Mouse (Mus musculus): Measurements from ENCODE around the gene Gemin5. TPM values are rescaled to one million over a fixed set of nuclear protein-coding genes. Genes with fewer than 3 reads are reported as not detected.

Gemin5 gene
- polyA plus RNA-seq, 1 experiment = 8.0 TPM

DNA sequence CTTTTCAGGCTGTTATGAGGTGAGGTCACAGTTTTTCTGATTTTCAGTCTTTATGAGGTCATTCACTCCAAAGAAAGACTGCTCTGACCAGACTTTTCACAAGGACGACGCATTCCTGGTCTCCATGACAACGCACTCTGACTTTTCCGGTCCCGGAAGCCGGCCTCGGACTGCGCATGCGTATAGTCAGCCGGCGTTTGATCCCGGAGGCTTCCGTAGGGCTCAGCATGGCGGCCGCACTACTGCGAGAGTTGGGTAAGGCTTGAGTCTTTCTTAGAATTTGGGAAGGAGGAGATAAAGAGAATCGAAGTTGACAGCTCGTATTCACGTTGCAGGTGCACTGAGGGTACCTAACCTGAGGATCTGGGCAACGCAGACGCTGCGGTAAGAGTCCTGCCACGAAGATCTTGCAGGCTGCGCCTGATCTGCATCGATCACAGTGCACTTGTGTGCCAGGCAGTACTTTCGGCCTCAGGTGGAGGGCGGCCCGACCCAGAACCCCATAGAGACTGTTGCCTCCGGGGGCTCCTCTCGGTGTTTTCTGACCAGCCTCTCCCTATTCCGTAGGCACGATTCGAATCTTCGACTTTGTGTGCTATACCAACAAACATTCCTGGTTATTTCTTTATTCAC, 3.2 kb upstream of the Gemin5 start, which contains the start of gene Mrpl22:
TSS of gene Mrpl22 (plus strand) at position 203 of the 633 bp plus-strand sequence.
- DNase-seq (ENCODE audit: low read depth) = peak; percentile 52

DNA sequence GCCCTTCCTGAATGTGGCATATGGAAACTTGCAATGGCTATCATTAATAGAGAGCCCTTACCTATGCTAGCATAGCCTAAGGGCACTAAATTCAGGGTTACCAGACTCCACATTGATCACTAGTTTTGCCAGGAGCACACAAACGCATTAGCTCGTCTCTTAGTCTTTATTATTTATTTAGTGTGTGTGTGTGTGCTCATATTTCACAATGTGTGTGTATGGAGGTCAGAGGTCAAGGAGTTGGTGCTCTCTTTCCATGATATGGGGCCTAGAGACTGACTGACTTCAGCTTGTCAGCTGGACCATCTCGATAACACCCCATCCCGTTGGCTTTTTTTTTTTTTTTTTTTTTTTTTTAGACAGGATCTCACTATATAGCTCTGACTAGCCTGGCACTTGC, 1.3 kb upstream of the Gemin5 start:
- DNase-seq (ENCODE audit: low read depth) = no peak

DNA sequence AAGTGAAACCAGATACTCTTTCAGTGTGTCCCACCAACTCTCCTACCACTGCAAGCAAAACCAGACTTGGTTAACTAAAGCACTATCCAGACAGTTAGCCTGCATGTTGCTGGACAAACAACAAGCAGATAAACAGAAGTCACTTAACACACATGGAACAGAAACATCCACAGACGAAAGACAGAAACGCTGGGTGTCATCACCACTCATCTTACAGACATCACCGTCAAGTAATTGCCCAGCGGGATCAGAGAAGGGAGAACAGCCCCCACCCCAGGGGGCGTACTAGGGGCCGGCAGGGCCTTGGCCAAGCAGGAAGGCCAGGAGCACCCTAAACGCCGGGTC, 545 bp downstream of the Gemin5 start:
- no peak for DNase-seq (ENCODE audit: low read depth)

DNA sequence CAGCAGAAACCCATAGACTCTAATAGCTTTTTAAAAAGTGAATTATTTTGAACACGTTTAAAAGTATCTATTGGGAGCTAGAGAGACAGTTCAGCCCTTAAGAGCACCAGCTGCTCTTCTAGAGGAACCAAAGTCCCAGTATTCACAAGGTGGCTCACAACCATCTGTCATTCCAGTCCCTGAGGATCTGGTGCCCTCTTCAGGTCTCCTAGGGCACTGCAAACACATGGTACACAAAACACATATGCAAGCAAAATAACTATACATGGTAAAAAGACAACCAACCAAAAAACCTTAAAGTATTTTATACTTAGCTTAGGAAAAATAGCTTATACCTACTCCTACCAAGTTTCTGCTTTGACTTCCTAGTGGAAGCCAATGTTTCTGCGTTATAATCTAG, 3.3 kb downstream of the Gemin5 start:
- DNase-seq (ENCODE audit: low read depth) = no peak

GRCm38 (mm10) chr11:58156871-58157270, 11.5 kb downstream of the Gemin5 start:
- no peak for DNase-seq (ENCODE audit: low read depth)

GRCm38 (mm10) chr11:58155458-58155857, 12.9 kb downstream of the Gemin5 start:
- DNase-seq (ENCODE audit: low read depth) = no peak

GRCm38 (mm10) chr11:58146241-58146640, 22.1 kb downstream of the Gemin5 start:
- no peak for DNase-seq (ENCODE audit: low read depth)

DNA sequence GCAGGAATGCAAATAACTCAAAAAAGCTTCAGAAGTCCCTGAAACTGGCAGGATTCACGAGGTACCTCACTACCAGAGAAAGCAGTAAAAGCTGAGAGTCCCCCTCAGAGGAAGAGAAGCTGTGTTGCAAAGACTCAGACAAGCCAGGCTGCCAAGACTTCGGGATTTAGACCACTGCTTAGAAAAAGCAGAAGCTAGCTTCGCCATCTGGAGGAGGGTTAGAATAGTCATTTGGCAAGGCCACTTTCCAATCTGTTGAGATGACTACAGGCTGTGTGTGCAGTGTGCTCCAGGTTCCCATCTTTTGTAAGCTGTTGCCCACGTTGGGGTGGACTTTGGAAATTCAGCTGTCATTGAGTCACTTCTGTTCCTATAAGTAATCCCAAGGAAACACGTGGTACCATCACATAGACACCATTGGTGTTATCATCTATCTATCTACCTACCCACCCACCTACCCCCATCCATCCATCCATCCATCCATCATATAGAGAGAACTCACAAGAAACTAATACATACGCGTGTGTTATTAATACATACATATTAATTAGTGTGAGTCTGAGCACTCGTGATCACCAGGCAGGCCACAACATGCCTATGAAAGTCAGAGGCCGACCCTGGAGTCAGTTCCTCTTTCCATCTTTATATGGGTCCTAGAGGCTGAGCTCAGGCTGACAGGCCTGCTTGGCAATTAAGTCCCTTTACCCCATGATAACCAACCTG, 24.5 kb downstream of the Gemin5 start:
- no peak for DNase-seq (ENCODE audit: low read depth)

GRCm38 (mm10) chr11:58139466-58139865, 28.9 kb downstream of the Gemin5 start:
- DNase-seq (ENCODE audit: low read depth) = no peak

GRCm38 (mm10) chr11:58138821-58139220, 29.5 kb downstream of the Gemin5 start:
- DNase-seq (ENCODE audit: low read depth) = no peak

DNA sequence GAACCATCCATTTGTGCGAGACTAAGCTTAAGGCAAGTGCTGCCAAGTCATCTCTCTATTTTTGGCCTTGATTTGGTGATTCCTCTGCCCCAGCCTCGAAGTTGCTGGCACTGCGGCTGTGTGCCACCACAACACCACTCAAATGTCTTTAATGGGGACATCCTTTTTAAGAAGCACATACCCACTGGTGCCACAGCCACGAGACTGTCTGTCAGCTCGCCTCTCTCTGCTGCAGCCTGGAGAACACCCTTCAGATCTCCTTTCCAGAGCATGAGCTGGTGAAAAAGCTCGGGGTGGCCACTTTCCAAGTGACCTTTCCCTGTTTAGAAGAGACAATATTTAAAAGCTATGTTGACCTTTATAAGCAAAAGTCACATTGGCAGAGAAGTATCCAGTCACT, 31.7 kb downstream of the Gemin5 start:
- DNase-seq (ENCODE audit: low read depth) = no peak

DNA sequence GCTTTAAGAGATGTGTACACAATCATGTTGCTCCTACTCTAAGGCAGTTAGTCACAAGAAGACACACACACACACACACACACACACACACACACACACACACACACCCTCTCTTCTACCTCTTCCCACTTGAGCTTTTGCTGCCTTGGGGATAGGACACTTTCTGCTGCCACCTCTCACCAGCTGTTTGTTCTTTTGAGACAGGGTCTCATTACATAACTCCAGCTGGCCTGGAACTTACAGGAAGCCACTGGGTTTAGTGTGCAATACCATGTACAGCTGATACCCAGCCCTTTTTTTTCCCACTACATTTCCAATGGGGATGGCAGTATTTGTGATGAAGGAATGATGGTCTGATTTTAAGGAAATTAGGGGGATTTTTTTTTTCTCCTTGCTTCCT, 33.0 kb downstream of the Gemin5 start:
- DNase-seq (ENCODE audit: low read depth) = no peak

- DNase-seq (ENCODE audit: low read depth) = no peak
Measured at GRCm38 (mm10) chr11:58134869-58135268, 33.5 kb downstream of the Gemin5 start.

- no peak for DNase-seq (ENCODE audit: low read depth)
Measured at GRCm38 (mm10) chr11:58132026-58132425, 36.3 kb downstream of the Gemin5 start.

- DNase-seq (ENCODE audit: low read depth) = no peak
Measured at GRCm38 (mm10) chr11:58129302-58129843, 39.0 kb downstream of the Gemin5 start.

DNA sequence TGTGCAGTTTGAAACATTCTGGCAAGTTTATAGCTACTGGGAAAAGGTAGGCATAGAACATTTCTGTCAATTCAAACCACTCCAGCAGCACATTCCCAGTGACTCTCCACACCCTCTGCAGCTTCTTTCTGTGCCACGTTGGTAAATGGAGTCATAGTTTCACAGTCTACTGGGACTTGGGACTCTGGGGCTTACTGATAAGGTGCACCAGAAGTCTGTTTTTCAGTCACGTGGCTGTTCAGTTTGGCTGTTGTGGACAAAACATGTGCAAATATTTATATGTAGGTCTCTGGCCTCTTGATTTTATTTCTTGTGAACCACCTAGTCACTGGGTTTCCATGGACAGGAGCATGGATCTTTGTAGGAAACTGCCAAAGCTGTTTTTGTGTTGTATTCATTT, 40.8 kb downstream of the Gemin5 start:
- no peak for DNase-seq (ENCODE audit: low read depth)

DNA sequence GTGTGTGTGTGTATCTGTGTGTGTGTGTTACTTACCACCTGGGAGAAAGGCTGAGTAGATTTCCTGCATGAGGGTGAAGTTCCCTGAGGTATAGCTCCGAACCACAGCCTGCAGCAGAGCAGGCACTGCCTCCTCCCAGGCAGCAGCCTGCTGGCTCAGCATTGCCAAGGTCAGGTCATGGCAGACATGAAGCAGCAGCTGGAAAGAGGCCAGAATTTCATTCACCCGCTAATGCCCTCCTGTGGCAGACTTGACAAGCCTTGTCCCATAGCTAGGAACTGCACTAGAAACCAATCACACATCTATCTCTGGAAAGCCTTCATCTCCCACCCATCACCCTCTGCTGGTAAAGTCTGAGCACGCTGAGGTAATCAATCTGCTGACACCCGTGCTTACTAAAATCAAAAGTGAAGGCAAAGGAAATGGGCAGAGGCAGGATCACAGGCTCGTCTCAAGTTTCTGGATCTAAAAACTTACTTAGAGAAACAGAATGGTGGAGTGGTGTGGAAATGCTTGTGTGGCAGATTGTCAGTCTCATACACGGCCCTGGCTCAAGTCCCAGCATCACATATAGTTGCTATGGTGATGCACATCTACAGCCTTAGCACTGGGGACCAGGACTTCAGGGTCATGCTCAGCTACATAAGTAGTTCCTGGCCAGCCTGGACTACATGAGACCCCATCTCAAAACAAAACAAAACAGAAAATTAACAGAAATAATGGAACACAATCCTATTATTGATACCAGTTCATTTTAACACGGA, 41.8 kb downstream of the Gemin5 start:
- no peak for DNase-seq (ENCODE audit: low read depth)

- DNase-seq (ENCODE audit: low read depth) = no peak
Measured at GRCm38 (mm10) chr11:58125021-58125420, 43.3 kb downstream of the Gemin5 start.

DNA sequence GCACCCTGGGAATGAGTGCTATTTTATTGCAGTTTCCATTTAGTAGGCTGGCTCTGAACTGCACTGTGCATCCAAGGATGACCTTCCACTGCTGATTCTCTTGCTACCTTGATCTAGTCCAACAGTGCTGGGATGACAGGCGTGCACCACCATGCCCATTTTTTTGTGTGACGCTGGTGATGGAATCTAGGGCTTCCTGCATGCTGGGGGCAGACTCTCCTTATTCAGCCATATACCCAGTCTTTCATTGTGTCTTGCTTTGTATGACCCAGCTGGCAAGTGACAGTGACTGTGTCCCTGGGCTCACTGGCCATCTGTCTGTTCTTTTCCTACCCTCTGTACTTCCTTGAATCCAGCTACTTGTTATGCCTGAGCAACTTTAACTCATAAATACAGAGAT, 44.6 kb downstream of the Gemin5 start:
- no peak for DNase-seq (ENCODE audit: low read depth)

DNA sequence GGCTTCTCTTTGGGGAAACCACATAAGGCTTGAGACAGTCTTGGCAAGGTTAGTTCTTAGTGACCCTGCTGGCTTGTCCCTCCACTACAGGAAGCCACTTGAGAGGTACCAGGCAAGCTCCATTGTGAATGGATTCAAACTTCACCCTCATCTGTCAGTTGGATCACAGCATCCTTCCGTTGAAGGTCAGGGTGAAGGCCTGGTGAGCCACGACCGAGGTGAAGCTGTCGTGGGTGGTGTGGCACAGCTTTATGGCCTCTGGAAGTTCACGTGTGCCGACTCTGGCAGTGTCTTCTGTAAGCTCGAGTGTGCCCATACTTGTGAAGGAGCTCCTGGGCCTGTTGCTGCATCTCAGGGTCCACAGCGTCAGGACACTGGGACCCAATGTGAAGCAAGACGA, 47.0 kb downstream of the Gemin5 start:
- no peak for DNase-seq (ENCODE audit: low read depth)

DNA sequence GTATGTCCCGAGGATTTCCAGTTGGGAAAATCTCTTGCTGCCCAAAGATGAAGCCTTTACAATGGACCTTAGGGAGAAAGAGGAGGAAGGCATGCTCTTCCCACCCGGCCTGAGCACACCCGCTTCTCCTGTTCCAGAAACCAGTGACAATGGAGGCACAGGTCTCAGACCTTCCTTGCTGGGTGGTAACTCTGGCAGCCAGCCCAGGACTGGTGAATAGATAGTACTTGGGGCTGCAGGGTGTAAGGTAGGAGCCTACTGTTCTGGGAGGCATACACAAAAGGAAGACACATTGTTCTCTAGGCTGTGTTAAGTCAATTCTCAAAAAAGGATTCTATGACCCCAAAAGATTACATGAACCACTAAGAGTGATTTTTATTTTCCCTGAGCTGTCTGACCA, 47.7 kb downstream of the Gemin5 start:
- no peak for DNase-seq (ENCODE audit: low read depth)

GRCm38 (mm10) chr11:58117044-58117652, 51.2 kb downstream of the Gemin5 start:
- DNase-seq (ENCODE audit: low read depth) = no peak

Measured in gonadal fat pad, adult 2 months (tissue).